Mouse (Mus musculus) kidney, adult 2 months (tissue): ENCODE measurements around the gene Gm20815. TPM values are rescaled to one million over a fixed set of nuclear protein-coding genes. Genes with fewer than 3 reads are reported as not detected.
"Not testable (repeated sequence)": the region's sequence is repeated elsewhere in the genome, so short reads cannot be mapped to it uniquely, and the experiment has no call there.

Source experiments
- DNase-seq: peaks from one replicate; pipeline ENCODE4 v3.0.0; 2021
- H3K27ac ChIP-seq: fragments of 200-500 bp; 2 replicates; pipeline ENCODE4 v1.5.1; 2012; ENCODE audit warnings: low read depth, low read length, control low read depth, inconsistent platforms; ENCODE audit not compliant: insufficient read depth
- H3K27me3 ChIP-seq: fragments of 200-500 bp; replicated peaks from 2 replicates; pipeline ENCODE4 v1.6.1; 2012; ENCODE audit warnings: mild to moderate bottlenecking, moderate library complexity, low read length, inconsistent platforms; ENCODE audit not compliant: control insufficient read depth, insufficient read depth
- H3K36me3 ChIP-seq: fragments of 200-500 bp; 2 replicates; pipeline ENCODE4 v1.6.1; 2012; ENCODE audit warnings: mild to moderate bottlenecking, moderate library complexity, low read length, inconsistent platforms; ENCODE audit not compliant: control insufficient read depth, insufficient read depth
- H3K4me1 ChIP-seq: fragments of 200-500 bp; 2 replicates; pipeline ENCODE4 v1.6.1; 2011; ENCODE audit warnings: low read length; ENCODE audit not compliant: control insufficient read depth, insufficient read depth
- H3K4me3 ChIP-seq: fragments of 200-500 bp; 2 replicates; pipeline ENCODE4 v1.5.1; 2011; ENCODE audit warnings: mild to moderate bottlenecking, low read depth, low read length, control low read depth; ENCODE audit not compliant: insufficient read depth
- WGBS: fragments of 180-500 bp; shearing (Covaris S2); methylation state at CpG from one replicate; pipeline ENCODE4 v1.1.7; 2018; 5-methylcytosine and 5-hydroxymethylcytosine counted together
- polyA plus RNA-seq: library from polyadenylated mRNA; depleted of rRNA; stranded (reverse); fragments of >200 nt; gene quantifications from 2 replicates; pipeline ENCODE4 v1.2.3, GENCODE M21; 2012; rRNA removed

The Gm20815 gene
- not detected in 2 replicates for polyA plus RNA-seq

- H3K4me1 ChIP-seq, H3K4me3 ChIP-seq: not testable (repeated sequence)
- WGBS: 29% methylated on average over 1 of the region's 4 CpGs
Measured at GRCm38 (mm10) chrY:8835069-8835468, at the start of gene Gm20815. Gene Gm20815, minus strand, starts transcription at chrY:8835169.

More at GRCm38 (mm10) chrY:8835069-8835468, at the start of gene Gm20815:
- not testable (repeated sequence) for H3K27me3 ChIP-seq, H3K36me3 ChIP-seq, H3K27ac ChIP-seq, DNase-seq
